Mouse (Mus musculus): ENCODE results near the gene Tap1. TPM values are rescaled to one million over a fixed set of nuclear protein-coding genes. Genes with fewer than 3 reads are reported as not detected.
"Not testable (repeated sequence)": the region's sequence is repeated elsewhere in the genome, so short reads cannot be mapped to it uniquely, and the experiment has no call there.

The Tap1 gene
- 1 to 10 TPM; 1.6 to 1.8 TPM for total RNA-seq (2021)
- long read RNA-seq, experiment 1, partial matches to known transcripts, result 0 of 3 reads
- long read RNA-seq, experiment 1, other reads (novel, unspliced or antisense), result 1 of 3 reads
- long read RNA-seq, experiment 2, result 0 reads

DNA sequence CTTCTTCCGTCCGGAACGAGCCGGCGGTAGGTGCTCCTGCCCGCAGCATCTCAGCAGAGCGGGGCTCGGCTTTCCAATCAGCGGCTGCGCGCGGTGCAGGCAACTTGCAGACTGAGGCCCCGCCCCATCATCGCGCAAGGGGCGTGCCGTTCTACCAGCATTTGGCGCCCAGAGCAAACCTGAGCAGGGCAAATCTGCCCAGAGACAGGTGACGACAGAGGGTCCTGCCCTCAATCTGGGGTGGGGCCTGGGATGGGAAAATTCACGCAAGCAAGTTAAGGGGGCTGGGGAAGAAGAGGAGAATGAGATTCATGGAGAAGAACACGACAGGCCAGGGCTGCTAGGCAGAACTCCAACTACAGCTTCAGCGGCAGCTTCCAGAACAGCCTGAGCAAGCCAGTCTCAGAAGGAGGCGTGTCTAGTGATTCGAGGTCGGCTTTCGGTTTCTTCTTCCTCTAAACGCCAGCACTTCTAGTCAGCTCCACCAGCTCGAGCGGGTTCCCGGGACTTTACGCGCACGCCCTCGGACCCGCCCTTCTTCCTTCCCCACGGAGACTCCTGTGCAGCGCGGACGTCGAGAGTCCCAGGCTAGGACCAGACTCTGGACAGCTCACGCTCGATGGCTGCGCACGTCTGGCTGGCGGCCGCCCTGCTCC, at the start of gene Tap1, which contains the start of gene Psmb9:
Tap1 (plus strand) TSS at position 293 of the 656 bp plus-strand sequence.
Psmb9 (minus strand) TSS at position 504 of the 656 bp plus-strand sequence.
- DNase-seq, result peak; percentile 96 to 98
- intact Hi-C loops (cut with DNase I), result no loop called here

DNA sequence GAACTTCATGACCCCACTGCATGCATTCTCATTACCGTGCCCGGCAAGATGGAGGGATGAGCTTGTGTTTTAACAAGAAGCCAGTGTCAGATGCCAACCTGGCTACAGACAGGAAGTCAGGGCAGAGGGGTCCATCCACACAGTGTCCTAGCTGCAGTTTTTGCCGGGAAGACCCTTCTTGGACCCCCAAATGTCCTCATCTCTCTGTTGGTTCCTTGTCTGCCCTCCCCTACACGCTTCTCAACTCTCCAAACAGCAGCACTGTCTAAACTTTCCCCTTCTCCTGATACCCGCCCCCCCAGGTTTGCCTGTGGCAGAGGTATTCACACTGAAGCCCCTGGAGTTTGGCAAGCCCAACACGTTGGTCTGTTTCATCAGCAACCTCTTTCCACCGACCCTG, 49.8 kb upstream of the Tap1 start:
- intact Hi-C loops (cut with DNase I), result no loop called here
- DNase-seq, result no peak

DNA sequence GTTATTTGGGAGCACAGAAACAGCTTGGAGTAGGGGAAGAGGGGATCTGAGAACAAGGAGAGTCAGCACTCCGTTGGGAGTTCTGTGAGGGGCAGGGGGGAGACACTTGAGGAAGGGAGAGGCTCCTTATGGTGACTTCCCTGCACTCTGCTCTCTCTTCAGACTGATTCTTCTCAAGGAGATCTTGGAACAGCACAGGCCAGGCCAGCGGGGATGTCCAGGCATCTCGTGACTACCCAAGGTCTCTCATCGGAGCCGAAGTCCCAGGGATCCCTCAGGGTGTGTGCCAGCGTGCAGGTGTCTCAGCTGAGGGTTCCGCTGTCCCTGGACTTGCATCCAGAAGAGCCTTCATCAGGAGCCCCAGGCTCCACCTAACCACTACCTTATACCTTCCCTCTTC, 48.7 kb upstream of the Tap1 start:
- intact Hi-C loops (cut with DNase I), result no loop called here
- no peak for DNase-seq

DNA sequence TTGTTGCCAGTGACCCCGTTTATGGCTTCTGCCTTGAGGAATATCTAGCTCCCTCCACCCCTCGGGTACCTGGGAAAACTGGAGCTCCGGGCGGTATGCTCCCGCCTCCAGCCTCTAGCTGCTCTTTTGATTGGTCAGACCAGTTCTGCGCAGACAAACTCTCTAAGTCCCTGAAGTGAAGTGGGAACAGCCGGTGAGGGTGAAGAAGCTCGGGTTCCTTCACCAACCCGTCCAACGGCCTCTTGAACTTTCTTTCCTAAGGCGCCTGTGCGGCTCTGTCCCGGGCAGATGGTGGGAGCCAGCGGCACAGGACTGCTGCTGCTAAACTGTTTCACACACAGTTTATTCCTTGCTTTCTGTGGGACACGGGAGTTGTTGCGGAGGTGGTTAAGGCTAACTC, 47.9 kb upstream of the Tap1 start:
- intact Hi-C loops (cut with DNase I), result no loop called here
- DNase-seq, result no peak

DNA sequence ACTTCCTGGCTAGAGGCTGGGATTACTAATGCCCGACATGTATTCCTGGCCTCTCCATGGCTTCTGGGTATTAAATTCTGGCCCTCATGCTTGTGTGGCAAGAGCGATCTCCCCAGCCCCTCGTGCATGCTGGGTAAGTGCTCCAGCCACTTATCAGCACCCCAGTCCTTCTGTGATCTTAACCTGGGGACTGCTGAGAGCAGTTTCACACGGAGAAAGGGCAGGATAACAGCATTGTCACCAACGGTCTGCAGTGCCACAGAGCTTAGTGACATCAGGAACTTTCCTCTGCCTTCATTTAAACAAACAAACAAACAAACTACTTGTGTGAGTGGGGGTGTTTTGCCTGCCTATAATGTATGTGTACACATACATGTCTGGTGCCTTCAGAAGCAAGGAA, 47.1 kb upstream of the Tap1 start:
- no peak for DNase-seq
- intact Hi-C loops (cut with DNase I), result no loop called here

DNA sequence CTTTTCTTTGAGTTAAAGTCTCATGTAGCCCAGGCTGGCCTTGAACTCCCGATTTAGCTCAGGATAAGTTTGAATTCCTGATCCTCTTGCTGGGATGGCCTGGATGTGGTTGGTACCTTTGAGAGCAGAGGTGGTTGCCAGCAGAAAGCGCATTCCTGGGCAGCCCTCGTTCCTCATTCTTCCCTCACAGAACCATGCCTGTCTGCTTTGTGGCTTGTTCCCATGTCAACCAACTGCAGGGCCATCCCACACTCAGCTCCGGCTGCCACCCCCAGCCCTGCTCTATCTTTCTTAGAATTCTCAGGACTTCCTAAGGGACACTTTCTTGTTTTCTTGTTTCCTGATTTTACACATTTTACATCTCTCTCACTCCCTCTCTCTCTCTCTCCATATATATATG, 45.9 kb upstream of the Tap1 start:
- intact Hi-C loops (cut with DNase I), result no loop called here
- DNase-seq, result no peak

DNA sequence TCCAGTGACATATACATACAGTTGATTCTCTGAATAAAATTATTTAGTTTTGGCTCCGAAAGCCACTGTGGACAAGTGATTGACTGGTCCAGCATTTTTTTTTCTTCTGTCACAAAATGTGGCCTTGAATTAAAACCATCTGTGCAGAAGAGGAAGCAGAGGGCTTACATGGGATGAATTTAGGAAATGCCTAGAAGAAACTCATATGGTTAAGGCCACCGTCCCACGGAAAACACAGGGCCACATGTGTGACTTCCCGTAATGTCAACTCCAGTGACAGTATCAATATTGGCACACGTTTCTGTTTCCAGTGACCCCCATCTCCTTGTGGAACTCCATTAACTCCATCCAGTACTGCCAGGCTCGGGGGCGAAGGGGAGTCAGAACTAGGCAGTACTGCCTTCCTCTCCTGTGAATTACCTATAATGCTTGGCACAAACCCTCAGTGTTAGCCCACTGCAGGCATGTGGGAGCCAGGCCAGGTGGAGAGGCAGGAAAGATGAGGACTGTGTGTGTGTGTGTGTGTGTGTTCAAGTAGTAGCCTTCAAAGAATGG, 44.8 kb upstream of the Tap1 start:
- intact Hi-C loops (cut with DNase I), result no loop called here
- DNase-seq, result no peak

DNA sequence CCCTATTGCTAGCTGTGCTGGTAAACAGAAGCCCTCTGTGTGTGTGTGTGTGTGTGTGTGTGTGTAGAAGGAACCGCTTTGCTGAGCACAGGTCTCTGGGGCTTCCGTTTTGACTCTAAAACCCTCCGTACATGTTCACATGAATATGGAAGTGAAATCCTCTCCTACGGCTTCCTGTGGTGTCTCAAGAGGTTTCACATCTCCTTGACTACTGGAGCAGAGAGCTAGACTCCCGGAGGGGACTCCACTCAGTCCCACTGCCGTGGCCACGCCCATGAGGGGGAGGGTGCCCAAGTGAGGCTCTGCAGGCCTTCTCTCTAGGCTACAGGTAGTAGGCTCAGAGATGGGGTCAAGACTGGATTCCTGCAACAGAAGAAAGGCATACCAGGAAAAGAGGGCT, 44.3 kb upstream of the Tap1 start, which contains the start of gene H2-DMb2:
H2-DMb2 (plus strand) TSS at position 275 of the 400 bp plus-strand sequence.
- intact Hi-C loops (cut with DNase I), result no loop called here
- peak in 1 of 2 experiments; percentile 38 for DNase-seq

DNA sequence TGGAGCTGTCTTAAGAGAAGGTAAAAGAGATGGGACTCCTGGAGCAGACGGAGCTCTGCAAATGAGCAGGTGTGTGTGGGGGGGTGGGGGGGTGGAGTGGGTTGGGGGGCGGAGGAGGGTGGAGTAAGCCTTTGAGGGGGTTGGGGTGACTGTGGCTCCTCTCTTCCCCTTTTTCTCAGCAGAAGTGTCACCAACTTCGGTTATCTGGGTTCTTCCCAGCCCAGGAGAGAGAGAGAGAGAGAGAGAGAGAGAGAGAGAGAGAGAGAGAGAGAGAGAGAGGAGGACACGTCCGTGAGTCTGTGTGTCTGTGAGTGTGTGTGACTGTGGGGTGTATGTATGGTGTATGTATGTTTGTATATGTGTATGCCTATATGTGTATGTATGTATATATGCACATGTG, 43.9 kb upstream of the Tap1 start:
- intact Hi-C loops (cut with DNase I), result no loop called here
- DNase-seq, result no peak

DNA sequence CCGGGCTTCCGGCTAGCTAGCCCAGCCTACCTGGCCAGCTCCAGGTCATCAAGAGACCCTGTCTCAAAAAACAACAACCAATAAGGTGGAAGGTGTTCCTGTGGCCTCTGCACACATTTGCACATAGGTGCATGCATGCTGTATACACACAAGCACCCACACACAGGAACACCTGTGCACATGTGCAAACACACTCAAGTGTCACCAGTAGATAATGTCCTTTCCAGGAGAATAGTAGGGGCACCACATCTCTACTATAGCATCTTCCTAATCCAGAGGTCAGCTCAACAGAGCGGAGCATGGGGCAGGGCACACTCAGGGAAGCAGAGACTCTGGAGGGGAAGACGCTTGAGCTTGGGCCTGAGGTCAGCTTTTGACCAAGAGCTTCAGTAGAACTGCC, 43.1 kb upstream of the Tap1 start:
- DNase-seq; intact Hi-C loops (cut with DNase I): not testable (repeated sequence)

DNA sequence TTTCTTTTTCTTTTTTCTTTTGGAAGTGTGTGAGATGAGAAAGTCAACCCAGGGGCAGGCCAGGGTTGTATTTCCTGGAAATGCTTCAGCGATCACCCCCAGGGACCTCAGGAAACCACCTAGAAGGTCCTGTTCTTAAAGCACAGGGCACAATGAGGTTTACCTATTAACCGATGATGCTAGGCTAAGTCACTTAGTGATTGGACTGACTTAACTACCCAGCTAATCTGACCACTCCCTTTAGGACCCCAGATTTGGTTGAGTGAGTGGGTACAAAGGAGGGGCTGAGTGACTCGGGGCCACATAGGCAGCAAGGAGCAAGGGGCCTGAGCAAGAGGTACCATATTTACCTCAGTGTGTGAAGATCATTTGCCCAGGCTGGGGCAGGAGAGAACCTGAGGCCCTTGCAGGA, 42.4 kb upstream of the Tap1 start:
- intact Hi-C loops (cut with DNase I), result no loop called here
- no peak for DNase-seq

DNA sequence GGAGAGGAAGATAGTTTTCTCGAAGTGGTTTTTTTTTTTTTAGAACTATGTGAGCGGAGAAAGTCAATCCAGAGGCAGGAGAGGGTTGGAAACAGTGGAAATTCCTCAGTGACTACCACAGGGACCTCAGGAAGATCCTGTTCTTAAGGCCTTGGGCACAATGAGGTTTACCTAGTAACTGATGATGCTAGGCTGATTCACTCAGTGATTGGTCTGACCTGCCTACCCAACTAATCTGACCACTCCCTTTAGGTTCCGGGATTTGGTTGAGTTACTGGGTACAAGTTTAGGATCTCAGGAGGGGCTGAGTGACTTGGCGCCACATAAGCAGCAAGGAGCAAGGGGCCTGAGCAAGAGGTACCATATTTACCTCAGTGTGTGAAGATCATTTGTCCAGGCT, 34.4 kb upstream of the Tap1 start, which contains the start of gene H2-DMb1:
H2-DMb1 (plus strand) TSS at position 150 of the 400 bp plus-strand sequence.
- DNase-seq, result no peak
- intact Hi-C loops (cut with DNase I), result no loop called here

DNA sequence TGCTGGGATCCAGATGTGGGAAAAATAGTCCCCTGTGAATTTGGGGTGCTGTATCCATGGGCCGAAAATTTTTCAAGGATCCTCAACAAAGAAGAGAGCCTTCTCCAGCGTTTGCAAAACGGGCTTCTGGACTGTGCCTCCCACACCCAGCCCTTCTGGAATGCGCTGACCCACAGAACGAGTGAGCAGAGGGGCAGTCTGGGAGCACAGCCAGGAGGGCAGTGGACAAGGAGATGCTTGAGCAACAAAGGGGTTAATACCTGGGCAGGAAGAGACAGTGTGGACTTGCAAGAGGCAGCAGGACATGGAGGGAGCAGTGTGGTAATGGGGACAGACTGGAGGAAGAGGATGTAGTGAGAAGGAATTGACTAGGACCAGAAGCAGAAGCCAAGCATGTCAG, 31.8 kb upstream of the Tap1 start:
- intact Hi-C loops (cut with DNase I), result no loop called here
- no peak for DNase-seq

DNA sequence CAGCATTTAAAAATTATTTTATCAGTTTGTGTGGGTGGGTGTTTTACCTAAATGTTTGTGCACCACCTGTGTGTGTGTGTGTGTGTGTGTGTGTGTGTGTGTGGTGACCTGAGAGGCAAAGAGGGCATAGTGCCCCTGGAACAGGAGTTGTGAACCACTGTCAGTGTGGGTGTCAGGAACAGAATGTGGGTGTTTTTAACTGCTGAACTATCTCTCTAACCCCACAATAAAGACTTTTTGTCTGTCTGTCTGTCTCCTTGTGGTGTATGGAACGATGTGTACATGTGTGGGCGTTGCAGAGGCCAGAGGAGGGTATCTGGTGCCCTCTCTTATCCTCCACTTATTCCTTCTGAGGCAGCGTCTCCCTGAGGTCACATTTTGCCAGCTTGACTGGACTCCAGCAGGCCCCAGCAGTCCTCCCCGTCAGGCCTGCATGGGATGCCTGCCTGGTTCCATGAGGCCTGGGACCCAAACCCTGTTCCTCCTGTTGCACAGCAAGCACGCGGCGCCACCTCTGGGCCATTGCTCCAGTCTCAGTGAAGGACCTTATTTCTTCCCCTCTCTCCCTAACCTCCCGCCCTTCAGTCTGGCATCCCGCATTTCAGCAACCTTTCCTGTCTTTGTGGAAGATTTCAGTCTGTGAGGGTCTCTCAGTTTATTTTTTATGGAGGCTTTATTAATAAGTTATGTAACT, 23.0 kb upstream of the Tap1 start:
- intact Hi-C loops (cut with DNase I), result no loop called here
- DNase-seq, result no peak

DNA sequence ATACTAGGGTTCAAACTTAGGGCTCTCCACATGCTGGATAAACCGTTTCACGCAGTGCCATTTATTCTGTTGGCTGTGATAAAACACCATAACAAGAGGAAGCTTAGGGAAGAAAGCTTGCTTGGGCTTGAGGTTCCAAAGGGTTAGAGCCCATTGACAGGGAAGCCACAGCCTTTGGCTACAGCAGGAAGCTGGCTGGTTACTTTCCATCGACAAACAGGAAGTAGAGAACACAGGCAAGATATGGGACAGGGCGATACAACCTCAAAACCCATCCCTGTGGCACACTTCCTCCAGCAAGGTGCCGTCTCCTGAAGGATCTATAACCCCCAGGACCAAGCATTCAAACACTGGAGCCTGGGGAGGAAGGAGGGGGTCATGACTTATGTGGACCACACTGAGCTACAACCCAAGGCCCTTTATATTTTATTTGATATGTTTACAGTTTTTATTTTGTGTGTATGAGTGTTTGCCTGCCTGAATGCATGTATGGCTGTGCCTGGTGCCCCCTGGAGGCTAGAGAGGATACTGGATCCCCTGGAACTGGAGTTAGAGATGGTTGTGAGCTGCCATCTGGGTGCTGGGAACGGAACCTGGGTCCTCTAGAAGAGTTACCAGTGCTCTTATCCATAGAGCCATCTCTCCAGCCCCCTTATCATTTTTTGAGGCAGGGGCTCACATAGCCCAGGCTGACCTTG, 22.2 kb upstream of the Tap1 start:
- intact Hi-C loops (cut with DNase I), result loop anchor here (5.0 kb wide), 1 partner anchor 63 kb away; no protein-coding TSS in a partner anchor
- DNase-seq, result no peak

DNA sequence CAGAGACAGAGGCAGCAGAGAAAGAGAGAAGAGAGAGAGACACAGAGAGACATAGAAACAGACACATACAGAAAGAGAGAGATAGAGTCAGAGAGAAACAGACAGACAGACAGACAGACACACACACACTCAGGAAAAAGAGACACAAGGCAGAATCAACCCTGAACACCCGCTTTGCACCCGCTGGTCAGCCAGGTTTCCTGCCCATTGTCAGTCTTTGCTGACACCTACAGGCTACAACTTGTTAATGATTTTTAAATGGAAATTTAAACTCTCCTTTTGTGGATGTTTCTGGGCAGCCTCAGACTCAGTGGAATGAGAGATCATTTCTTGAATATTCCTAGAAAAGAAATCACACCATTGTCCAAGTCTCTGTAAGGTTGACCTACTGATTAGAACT, 18.1 kb upstream of the Tap1 start:
- DNase-seq, result no peak
- intact Hi-C loops (cut with DNase I), result loop anchor here (5.0 kb wide), 1 partner anchor 67 kb away; no protein-coding TSS in a partner anchor

DNA sequence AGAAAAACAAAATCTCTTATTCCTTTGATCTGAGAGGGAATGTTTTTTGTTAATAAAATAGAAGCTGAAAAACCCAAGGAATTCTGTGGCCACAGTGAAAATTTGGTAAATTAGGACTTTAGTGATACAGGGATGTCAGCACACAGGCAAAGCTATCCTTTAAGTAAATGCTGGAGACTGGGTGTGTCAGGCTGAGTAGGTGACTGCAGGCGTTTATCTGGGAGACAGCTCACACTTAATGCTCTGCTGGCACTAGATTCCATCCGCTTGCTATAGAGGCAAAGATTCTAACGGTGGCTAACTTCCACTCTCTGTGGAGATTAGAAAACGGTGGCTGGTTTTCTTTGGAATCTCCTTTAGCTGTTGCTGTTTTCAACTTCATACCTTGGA, 16.9 kb upstream of the Tap1 start:
- intact Hi-C loops (cut with DNase I), result loop anchor here (1.0 to 2.0 kb wide), 2 partner anchors 34 to 65 kb away; no protein-coding TSS in a partner anchor

DNA sequence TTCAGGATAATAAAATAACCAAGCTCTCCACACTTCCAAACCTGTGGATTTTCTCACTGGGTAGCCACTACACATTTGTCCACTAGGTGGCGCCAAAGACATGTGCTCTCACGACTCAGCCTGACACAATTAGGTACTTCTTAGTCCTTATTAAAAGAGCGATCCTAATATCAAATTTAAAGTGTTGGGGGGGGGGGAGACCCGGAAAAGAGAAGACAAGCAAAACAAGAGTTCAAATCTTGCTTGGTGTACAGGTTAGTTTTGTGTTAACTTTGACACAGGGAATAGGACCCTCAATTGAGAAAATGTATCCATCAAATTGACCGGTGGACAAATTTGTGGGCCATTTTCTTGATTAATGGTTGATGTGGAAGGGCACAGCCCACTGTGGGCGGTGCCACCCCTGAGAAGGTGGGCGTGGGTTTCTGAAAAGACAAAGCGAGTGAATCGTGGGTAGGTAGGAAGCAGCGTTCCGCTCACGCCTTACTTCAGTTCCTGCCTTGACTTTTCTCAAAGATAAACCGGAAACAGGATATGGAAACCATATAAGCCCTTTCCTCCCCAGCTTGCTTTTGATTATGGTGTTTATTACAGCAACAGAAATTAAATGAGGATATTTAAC, 16.4 kb upstream of the Tap1 start:
- DNase-seq, result peak; percentile 69 to 70
- intact Hi-C loops (cut with DNase I), result loop anchor here (1.0 to 2.0 kb wide), 2 partner anchors 34 to 64 kb away; no protein-coding TSS in a partner anchor

More for the DNA sequence above, 16.9 kb upstream of the Tap1 start:
- DNase-seq, result no peak

DNA sequence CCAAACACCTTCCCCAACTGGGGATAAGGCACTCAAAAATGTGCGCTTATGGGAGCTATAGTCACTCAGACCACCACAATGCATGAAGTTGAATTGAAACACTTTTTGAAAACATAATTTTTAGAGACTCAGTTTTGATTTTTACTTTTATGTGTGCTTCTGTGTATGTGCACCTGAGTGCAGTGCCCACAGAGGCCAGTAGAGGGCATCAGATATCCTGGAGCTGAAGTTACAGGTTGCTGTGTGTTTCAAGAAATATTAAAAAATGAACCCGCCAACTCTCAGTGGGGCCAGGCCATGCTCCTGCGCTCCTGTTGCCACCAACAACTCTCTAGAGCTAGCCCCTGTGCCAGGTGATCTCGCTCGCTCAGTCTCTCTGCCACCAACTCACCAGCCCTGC, 14.8 kb upstream of the Tap1 start:
- intact Hi-C loops (cut with DNase I), result no loop called here
- DNase-seq, result no peak

DNA sequence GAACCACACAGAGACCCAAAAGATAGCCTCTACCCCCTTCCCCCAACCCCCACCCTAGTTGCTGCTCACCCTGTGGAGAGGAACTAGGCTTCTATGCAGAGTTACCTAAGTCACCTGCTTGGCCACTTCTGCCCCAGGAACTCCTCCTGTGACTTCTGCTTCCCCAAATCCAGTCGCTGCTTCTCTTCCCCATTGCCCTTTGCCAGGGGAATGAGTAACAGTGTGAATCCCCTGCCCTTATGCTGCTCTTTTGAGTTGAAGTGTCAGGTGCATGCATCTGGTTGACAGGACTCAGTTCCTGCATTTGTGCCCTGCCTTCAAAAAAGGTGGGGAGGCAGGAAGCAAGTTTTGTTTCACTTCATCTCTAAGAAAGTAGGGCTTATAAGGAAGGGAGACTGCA, 13.3 kb upstream of the Tap1 start:
- DNase-seq, result no peak
- intact Hi-C loops (cut with DNase I), result no loop called here
